Mouse (Mus musculus) small intestine, adult 2 months (tissue): Measurements from ENCODE around the gene Tbc1d9. TPM values are rescaled to one million over a fixed set of nuclear protein-coding genes. Genes with fewer than 3 reads are reported as not detected.

Source experiments
- H3K27ac ChIP-seq: fragments of 200-500 bp; 2 replicates; pipeline ENCODE4 v1.5.1; 2012; ENCODE audit warnings: low read depth, low read length, control low read depth, inconsistent platforms; ENCODE audit not compliant: insufficient read depth
- H3K27me3 ChIP-seq: fragments of 200-500 bp; 2 replicates; pipeline ENCODE4 v1.6.1; 2012; ENCODE audit warnings: mild to moderate bottlenecking, moderate library complexity, low read length, inconsistent platforms; ENCODE audit not compliant: control insufficient read depth, insufficient read depth
- H3K36me3 ChIP-seq: fragments of 200-500 bp; 2 replicates; pipeline ENCODE4 v1.6.1; 2012; ENCODE audit warnings: mild to moderate bottlenecking, low read length, control low read depth, inconsistent platforms; ENCODE audit not compliant: control insufficient read depth, insufficient read depth
- H3K4me1 ChIP-seq: fragments of 200-500 bp; 2 replicates; pipeline ENCODE4 v1.6.1; 2012; ENCODE audit warnings: low read length, inconsistent platforms, mixed read lengths; ENCODE audit not compliant: control insufficient read depth, insufficient read depth, insufficient read length
- H3K4me3 ChIP-seq: fragments of 200-500 bp; 2 replicates; pipeline ENCODE4 v1.5.1; 2012; ENCODE audit warnings: low read depth, mild to moderate bottlenecking, control low read depth, inconsistent platforms, low read length, moderate library complexity
- CTCF ChIP-seq: fragments of 200-500 bp; IDR thresholded peaks from 2 replicates; pipeline ENCODE4 v1.5.1; 2012; ENCODE audit warnings: low read depth, mild to moderate bottlenecking, control low read depth, inconsistent platforms, low read length, moderate library complexity, mixed read lengths; ENCODE audit not compliant: insufficient replicate concordance, insufficient read length; ENCODE audit errors: extremely low read depth
- POLR2A ChIP-seq: fragments of 200-500 bp; IDR thresholded peaks from 2 replicates; pipeline ENCODE4 v1.6.1; 2012; ENCODE audit warnings: low read depth, mild to moderate bottlenecking, control low read depth, inconsistent platforms, low read length, moderate library complexity
- WGBS: fragments of 180-500 bp; shearing (Covaris S2); methylation state at CpG from one replicate; pipeline ENCODE4 v1.1.7; 2018; 5-methylcytosine and 5-hydroxymethylcytosine counted together
- polyA plus RNA-seq: library from polyadenylated mRNA; depleted of rRNA; stranded (reverse); fragments of >200 nt; gene quantifications from 2 replicates; pipeline ENCODE4 v1.2.3, GENCODE M21; 2012

Tbc1d9 gene
- polyA plus RNA-seq, 1 experiment = 8.9 TPM

DNA sequence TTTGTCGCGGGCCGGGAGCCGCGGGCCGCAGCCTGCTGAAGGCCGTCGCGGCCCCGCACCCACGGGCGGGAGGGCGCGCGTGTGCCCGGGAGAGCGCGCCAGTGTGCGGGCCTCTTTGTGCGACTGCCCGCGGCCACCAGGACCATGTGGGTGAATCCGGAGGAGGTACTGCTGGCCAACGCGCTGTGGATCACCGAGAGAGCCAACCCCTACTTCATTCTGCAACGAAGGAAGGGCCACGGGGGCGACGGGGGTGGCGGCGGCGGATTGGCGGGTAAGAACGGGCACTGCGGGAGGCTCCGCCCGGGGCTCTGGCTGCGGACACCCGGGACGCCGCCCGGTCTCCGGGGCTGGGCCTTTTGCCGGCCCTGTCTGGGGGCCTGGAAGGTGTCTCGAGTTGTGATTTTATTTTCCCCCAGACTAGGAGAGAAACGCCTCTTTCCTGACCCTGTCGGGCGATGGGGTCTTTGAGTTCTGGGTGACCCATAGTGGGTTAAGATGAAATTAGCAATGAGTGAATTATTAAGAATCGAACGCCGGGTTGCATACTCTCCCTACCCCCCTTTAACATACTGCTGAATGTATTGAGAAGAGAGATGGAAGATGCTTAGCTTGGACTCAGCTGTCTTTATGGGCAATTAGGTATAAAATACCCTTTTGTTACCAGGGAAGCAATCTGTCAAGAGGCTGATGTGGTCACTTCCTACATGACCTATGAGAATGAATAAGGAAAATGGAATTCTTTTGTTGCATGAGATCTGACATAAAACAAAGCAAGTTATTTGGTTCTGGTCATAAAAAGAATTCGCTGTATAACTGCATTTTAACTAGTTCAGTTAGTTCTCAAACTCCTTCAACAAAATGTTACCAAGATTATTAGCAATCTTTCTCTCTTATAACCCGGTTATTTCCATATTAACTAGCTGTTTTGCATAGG is 1.0 kb downstream of the Tbc1d9 start, which contains the start of gene Gm10645:
Gm10645 (minus strand) TSS at position 240 of the 937 bp plus-strand sequence.
- peak within 1 kb of the TSS; percentile 49 for H3K27ac ChIP-seq
- no peaks in the 10 kb centered on the region for H3K36me3 ChIP-seq
- H3K4me1 ChIP-seq = no peaks in the 10 kb centered on the region
- TF ChIP-seq POLR2A (no peak), CTCF (no peak)
- 3% methylated on average over 54 of the region's 54 CpGs for WGBS
- H3K4me3 ChIP-seq = peak within 1 kb of the TSS; percentile 72
- H3K27me3 ChIP-seq = peaks cover 3% of the 10 kb centered on the region; the same call in 1 of the 2 replicates

DNA sequence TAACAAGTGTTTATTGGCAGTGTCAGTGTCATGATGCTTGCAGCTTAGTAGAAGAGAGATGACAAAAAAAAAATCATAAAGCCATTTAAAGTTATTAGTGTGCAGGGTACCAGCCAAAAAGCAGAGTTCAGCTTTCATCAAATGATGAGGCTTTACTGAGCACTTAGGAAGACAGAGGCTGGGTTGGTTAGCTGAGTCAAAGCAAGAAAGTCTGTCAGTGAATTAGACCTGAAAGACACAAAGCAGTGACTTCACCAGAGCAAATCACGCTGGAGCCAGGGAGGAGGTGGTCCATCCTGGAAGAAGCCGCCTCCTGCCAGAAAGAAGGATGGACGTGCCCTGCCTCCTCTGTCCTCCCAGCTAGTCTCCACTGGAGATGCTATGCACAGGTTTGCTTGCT is 2.8 kb downstream of the Tbc1d9 start:
- H3K36me3 ChIP-seq = no peaks in the 10 kb centered on the region
- H3K27ac ChIP-seq = no peak overlapping the region
- no peaks in the 10 kb centered on the region for H3K4me1 ChIP-seq
- peaks cover 3% of the 10 kb centered on the region; the same call in 1 of the 2 replicates for H3K27me3 ChIP-seq
- TF ChIP-seq POLR2A = no peak
- TF ChIP-seq CTCF = no peak
- no peak overlapping the region for H3K4me3 ChIP-seq
- 80% methylated on average over 3 of the region's 3 CpGs for WGBS

DNA sequence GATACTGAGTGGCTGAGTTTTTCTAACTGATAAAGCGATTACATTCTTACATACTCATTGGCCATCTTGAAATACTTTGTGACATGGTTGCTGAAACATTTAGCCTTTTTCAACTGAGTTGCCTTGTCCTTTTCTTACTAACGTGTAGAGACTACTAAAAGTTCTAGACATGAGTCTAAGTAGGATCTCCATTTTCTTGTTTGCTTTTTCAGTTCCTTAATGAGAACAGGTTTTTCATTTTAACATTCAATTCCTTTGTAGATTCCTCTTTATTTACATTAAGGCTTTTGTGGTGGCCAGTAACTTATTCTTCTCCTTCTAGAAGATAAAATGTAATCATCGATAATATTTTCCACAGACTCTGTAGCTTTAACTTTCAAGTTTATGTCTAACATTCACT is 4.0 kb downstream of the Tbc1d9 start:
- H3K36me3 ChIP-seq = no peaks in the 10 kb centered on the region
- H3K27ac ChIP-seq = no peak overlapping the region
- TF ChIP-seq CTCF (no peak), POLR2A (no peak)
- no peak overlapping the region for H3K4me3 ChIP-seq
- no peaks in the 10 kb centered on the region for H3K4me1 ChIP-seq
- peaks cover 3% of the 10 kb centered on the region; the same call in 1 of the 2 replicates for H3K27me3 ChIP-seq
- WGBS = 76% methylated on average over 3 of the region's 3 CpGs

DNA sequence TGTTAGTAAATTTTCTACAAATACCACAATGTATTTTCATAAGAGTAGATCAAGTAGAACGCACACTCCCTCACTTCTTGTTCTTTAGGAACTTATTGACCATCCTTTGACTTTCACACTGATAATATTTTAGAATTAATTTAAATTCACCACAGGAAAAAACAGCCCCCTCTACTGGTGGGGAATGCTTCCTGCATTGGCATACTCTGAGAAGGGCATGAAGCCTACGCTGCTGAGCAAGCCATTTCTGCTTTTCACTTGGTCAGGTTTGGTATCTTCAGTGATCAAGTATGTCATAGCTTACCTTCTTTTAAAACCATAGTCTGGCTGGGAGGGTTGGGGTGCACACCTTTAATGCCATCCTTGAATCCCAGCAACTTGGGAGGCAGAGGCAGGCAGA is 4.6 kb downstream of the Tbc1d9 start:
- no peaks in the 10 kb centered on the region for H3K36me3 ChIP-seq
- no peak for TF ChIP-seq POLR2A
- peak; percentile 37; the same call in 1 of the 2 replicates for TF ChIP-seq CTCF
- no peaks in the 10 kb centered on the region for H3K4me1 ChIP-seq
- H3K4me3 ChIP-seq = no peak overlapping the region
- H3K27me3 ChIP-seq = peaks cover 3% of the 10 kb centered on the region; the same call in 1 of the 2 replicates
- H3K27ac ChIP-seq = no peak overlapping the region
- WGBS = 92% methylated on average over 2 of the region's 2 CpGs

DNA sequence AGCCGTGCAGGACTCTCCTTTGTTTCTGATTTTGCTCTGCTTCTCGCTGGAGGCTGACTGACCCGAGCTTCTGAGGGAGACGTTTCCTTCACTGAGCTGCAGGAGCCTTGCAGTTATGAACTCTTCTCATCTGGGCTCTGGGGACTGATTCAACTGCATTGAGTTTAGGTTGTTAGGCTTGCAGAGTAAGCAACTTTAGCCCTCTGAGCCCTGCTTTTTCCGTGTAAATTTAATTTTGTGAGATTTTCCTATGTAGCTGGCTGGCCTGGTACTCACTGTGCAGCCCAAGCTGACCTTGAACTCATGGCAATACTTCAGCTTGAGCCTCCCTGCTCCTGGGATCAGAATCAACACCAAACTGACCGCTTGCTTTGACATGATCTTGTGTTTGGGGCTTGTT is 5.7 kb downstream of the Tbc1d9 start:
- TF ChIP-seq POLR2A = no peak
- no peak for TF ChIP-seq CTCF
- Histone ChIP-seq H3K36me3 (no peaks in the 10 kb centered on the region), H3K27me3 (peaks cover 2% of the 10 kb centered on the region; the same call in 1 of the 2 replicates), H3K4me1 (no peaks in the 10 kb centered on the region), H3K27ac (no peak overlapping the region), H3K4me3 (no peak overlapping the region)
- 62% methylated on average over 6 of the region's 6 CpGs for WGBS

DNA sequence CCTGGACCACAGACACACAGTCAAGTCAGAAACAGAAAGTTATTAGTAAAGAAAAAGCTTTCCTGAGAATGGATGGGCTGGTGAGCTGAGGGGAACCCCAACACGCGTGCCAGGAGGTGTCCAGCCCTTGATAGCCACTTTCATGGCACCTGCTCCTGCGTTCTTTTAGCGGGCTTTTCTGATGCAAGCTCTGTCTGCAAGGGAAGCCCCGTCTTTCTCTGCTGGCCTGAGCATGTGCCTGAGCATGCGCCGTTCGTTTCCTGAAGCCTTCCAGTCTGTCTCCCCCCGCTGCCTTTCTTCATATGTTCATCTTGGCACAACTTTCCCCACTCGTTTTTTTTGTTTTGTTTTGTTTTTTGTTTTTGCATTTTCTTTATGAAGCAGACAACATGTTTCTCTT is 10.5 kb downstream of the Tbc1d9 start:
- Histone ChIP-seq H3K27ac (no peak overlapping the region), H3K4me1 (peaks cover 9% of the 10 kb centered on the region; the same call in 1 of the 2 replicates), H3K4me3 (no peak overlapping the region), H3K36me3 (no peaks in the 10 kb centered on the region), H3K27me3 (no peaks in the 10 kb centered on the region)
- 45% methylated on average over 10 of the region's 10 CpGs for WGBS
- TF ChIP-seq POLR2A (no peak), CTCF (no peak)

DNA sequence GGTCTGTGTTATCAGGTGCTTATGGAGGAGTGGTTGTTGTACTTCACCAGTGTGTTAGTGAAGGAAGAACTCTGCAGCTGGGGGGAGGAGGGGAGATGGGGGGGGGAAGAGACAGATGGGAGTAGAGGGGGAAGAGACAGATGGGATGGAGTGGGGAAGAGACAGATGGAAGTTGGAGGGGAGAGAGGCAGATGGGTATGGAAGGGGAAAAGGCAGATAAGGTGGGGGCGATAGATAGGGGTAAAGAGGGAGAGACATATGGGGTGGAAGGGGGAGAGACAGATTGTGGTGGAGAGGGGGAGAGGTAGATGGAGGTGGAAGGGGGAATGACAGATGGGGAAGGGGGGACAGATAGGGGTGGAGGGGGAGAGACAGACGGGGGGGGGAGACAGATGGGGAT is 11.6 kb downstream of the Tbc1d9 start:
- WGBS = 68% methylated on average over 2 of the region's 2 CpGs
- no peak for TF ChIP-seq POLR2A
- TF ChIP-seq CTCF = no peak
- H3K27ac ChIP-seq = no peak overlapping the region
- H3K4me3 ChIP-seq = no peak overlapping the region
- peaks cover 9% of the 10 kb centered on the region; the same call in 1 of the 2 replicates for H3K4me1 ChIP-seq
- no peaks in the 10 kb centered on the region for H3K27me3 ChIP-seq
- H3K36me3 ChIP-seq = no peaks in the 10 kb centered on the region
